Mouse (Mus musculus): Measurements from ENCODE around the gene Polr2a. TPM values are rescaled to one million over a fixed set of nuclear protein-coding genes. Genes with fewer than 3 reads are reported as not detected.
A peak's percentile ranks its signal among the peaks of the same experiment; 100 is the strongest.

The Polr2a gene
- polyA plus RNA-seq, 1 experiment from 2014 or later, result 30.7 TPM

- H3K9me3 ChIP-seq (ENCODE audit: control insufficient read depth, low read length), result no peaks in the 10 kb centered on the region
- H3K9ac ChIP-seq (replicated peaks; ENCODE audit: low read length), result no peak overlapping the region
- DNase-seq (no peak), ATAC-seq (ENCODE audit: low FRiP score, low TSS enrichment) (no peak)
- no peak overlapping the region for H3K27ac ChIP-seq (replicated peaks; ENCODE audit: low read depth, low read length)
- H3K27me3 ChIP-seq (ENCODE audit: control insufficient read depth, insufficient read depth, low read length), result peaks cover 10% of the 10 kb centered on the region; the same call in 1 of the 2 replicates
- H3K36me3 ChIP-seq (ENCODE audit: control insufficient read depth, insufficient read depth, low read length), result no peaks in the 10 kb centered on the region
- H3K4me3 ChIP-seq (replicated peaks; ENCODE audit: low read depth, low read length), result no peak overlapping the region
- WGBS, result 72% methylated on average over 5 of the region's 5 CpGs
- no peak overlapping the region for H3K4me2 ChIP-seq (ENCODE audit: low read length)
- peaks cover 9% of the 10 kb centered on the region; the same call in 1 of the 2 replicates for H3K4me1 ChIP-seq (ENCODE audit: control insufficient read depth, insufficient read depth, low read length)
These were observed 33.0 kb upstream of the Polr2a start for GRCm38 (mm10) chr11:69791420-69791819.

- Histone ChIP-seq H3K9ac (replicated peaks; ENCODE audit: low read length) (no peak overlapping the region), H3K9me3 (ENCODE audit: control insufficient read depth, low read length) (no peaks in the 10 kb centered on the region), H3K4me2 (ENCODE audit: low read length) (no peak overlapping the region), H3K36me3 (ENCODE audit: control insufficient read depth, insufficient read depth, low read length) (no peaks in the 10 kb centered on the region), H3K4me1 (ENCODE audit: control insufficient read depth, insufficient read depth, low read length) (no peaks in the 10 kb centered on the region), H3K27me3 (ENCODE audit: control insufficient read depth, insufficient read depth, low read length) (no peaks in the 10 kb centered on the region; the same call in 1 of the 2 replicates), H3K27ac (replicated peaks; ENCODE audit: low read depth, low read length) (no peak overlapping the region), H3K4me3 (replicated peaks; ENCODE audit: low read depth, low read length) (no peak overlapping the region)
- DNase-seq (no peak), ATAC-seq (ENCODE audit: low FRiP score, low TSS enrichment) (no peak)
- WGBS, result 76% methylated on average over 5 of the region's 5 CpGs
These were observed 31.0 kb upstream of the Polr2a start for GRCm38 (mm10) chr11:69789431-69789830.

- no peak for DNase-seq
- H3K36me3 ChIP-seq (ENCODE audit: control insufficient read depth, insufficient read depth, low read length), result no peaks in the 10 kb centered on the region
- H3K4me2 ChIP-seq (ENCODE audit: low read length), result no peak overlapping the region
- H3K27me3 ChIP-seq (ENCODE audit: control insufficient read depth, insufficient read depth, low read length), result no peaks in the 10 kb centered on the region
- H3K4me1 ChIP-seq (ENCODE audit: control insufficient read depth, insufficient read depth, low read length), result no peaks in the 10 kb centered on the region
- ATAC-seq (ENCODE audit: low FRiP score, low TSS enrichment), result no peak
- no peaks in the 10 kb centered on the region for H3K9me3 ChIP-seq (ENCODE audit: control insufficient read depth, low read length)
- H3K9ac ChIP-seq (replicated peaks; ENCODE audit: low read length), result no peak overlapping the region
- H3K27ac ChIP-seq (replicated peaks; ENCODE audit: low read depth, low read length), result no peak overlapping the region
- WGBS, result 64% methylated on average over 5 of the region's 5 CpGs
- no peak overlapping the region for H3K4me3 ChIP-seq (replicated peaks; ENCODE audit: low read depth, low read length)
These were observed 28.9 kb upstream of the Polr2a start for GRCm38 (mm10) chr11:69787306-69787705.

GRCm38 (mm10) chr11:69784793-69785272, 26.4 kb upstream of the Polr2a start:
- DNase-seq (no peak), ATAC-seq (ENCODE audit: low FRiP score, low TSS enrichment) (no peak)
- Histone ChIP-seq H3K27me3 (ENCODE audit: control insufficient read depth, insufficient read depth, low read length) (no peaks in the 10 kb centered on the region), H3K9me3 (ENCODE audit: control insufficient read depth, low read length) (no peaks in the 10 kb centered on the region), H3K4me2 (ENCODE audit: low read length) (no peak overlapping the region), H3K27ac (replicated peaks; ENCODE audit: low read depth, low read length) (no peak overlapping the region), H3K4me1 (ENCODE audit: control insufficient read depth, insufficient read depth, low read length) (no peaks in the 10 kb centered on the region), H3K9ac (replicated peaks; ENCODE audit: low read length) (no peak overlapping the region), H3K36me3 (ENCODE audit: control insufficient read depth, insufficient read depth, low read length) (no peaks in the 10 kb centered on the region), H3K4me3 (replicated peaks; ENCODE audit: low read depth, low read length) (no peak overlapping the region)
- WGBS, result 51% methylated on average over 15 of the region's 15 CpGs

- Histone ChIP-seq H3K9me3 (ENCODE audit: control insufficient read depth, low read length) (no peaks in the 10 kb centered on the region), H3K27ac (replicated peaks; ENCODE audit: low read depth, low read length) (no peak overlapping the region), H3K9ac (replicated peaks; ENCODE audit: low read length) (no peak overlapping the region), H3K27me3 (ENCODE audit: control insufficient read depth, insufficient read depth, low read length) (no peaks in the 10 kb centered on the region), H3K4me1 (ENCODE audit: control insufficient read depth, insufficient read depth, low read length) (no peaks in the 10 kb centered on the region), H3K36me3 (ENCODE audit: control insufficient read depth, insufficient read depth, low read length) (peaks cover 8% of the 10 kb centered on the region), H3K4me2 (ENCODE audit: low read length) (no peak overlapping the region), H3K4me3 (replicated peaks; ENCODE audit: low read depth, low read length) (no peak overlapping the region)
- DNase-seq (no peak), ATAC-seq (ENCODE audit: low FRiP score, low TSS enrichment) (no peak)
- WGBS, result 40% methylated on average over 4 of the region's 4 CpGs
These were observed 23.4 kb upstream of the Polr2a start for GRCm38 (mm10) chr11:69781828-69782227.

- 54% methylated on average over 7 of the region's 7 CpGs for WGBS
- ATAC-seq (ENCODE audit: low FRiP score, low TSS enrichment) (no peak), DNase-seq (no peak)
- Histone ChIP-seq H3K4me3 (replicated peaks; ENCODE audit: low read depth, low read length) (no peak overlapping the region), H3K9ac (replicated peaks; ENCODE audit: low read length) (no peak overlapping the region), H3K4me2 (ENCODE audit: low read length) (no peak overlapping the region), H3K4me1 (ENCODE audit: control insufficient read depth, insufficient read depth, low read length) (no peaks in the 10 kb centered on the region), H3K27me3 (ENCODE audit: control insufficient read depth, insufficient read depth, low read length) (no peaks in the 10 kb centered on the region), H3K27ac (replicated peaks; ENCODE audit: low read depth, low read length) (no peak overlapping the region), H3K9me3 (ENCODE audit: control insufficient read depth, low read length) (no peaks in the 10 kb centered on the region), H3K36me3 (ENCODE audit: control insufficient read depth, insufficient read depth, low read length) (peaks cover 13% of the 10 kb centered on the region)
These were observed 20.5 kb upstream of the Polr2a start for GRCm38 (mm10) chr11:69778985-69779384.

- no peak overlapping the region for H3K27ac ChIP-seq (replicated peaks; ENCODE audit: low read depth, low read length)
These were observed 20.0 kb upstream of the Polr2a start for GRCm38 (mm10) chr11:69778258-69778982.

GRCm38 (mm10) chr11:69777504-69778257, 19.2 kb upstream of the Polr2a start:
- Histone ChIP-seq H3K36me3 (ENCODE audit: control insufficient read depth, insufficient read depth, low read length) (peaks cover 13% of the 10 kb centered on the region), H3K9me3 (ENCODE audit: control insufficient read depth, low read length) (no peaks in the 10 kb centered on the region), H3K4me2 (ENCODE audit: low read length) (no peak overlapping the region), H3K4me1 (ENCODE audit: control insufficient read depth, insufficient read depth, low read length) (no peaks in the 10 kb centered on the region), H3K4me3 (replicated peaks; ENCODE audit: low read depth, low read length) (no peak overlapping the region), H3K27ac (replicated peaks; ENCODE audit: low read depth, low read length) (no peak overlapping the region), H3K9ac (replicated peaks; ENCODE audit: low read length) (no peak overlapping the region), H3K27me3 (ENCODE audit: control insufficient read depth, insufficient read depth, low read length) (no peaks in the 10 kb centered on the region)
- 0 out of 2 replicates have a peak, but pooled peaks have one; percentile 11 for ATAC-seq (ENCODE audit: low FRiP score, low TSS enrichment)
- no peak for DNase-seq
- WGBS, result 62% methylated on average over 26 of the region's 26 CpGs

More at GRCm38 (mm10) chr11:69778258-69778982, 20.0 kb upstream of the Polr2a start:
- H3K27me3 ChIP-seq (ENCODE audit: control insufficient read depth, insufficient read depth, low read length), result no peaks in the 10 kb centered on the region
- 64% methylated on average over 23 of the region's 23 CpGs for WGBS
- H3K9ac ChIP-seq (replicated peaks; ENCODE audit: low read length), result no peak overlapping the region
- no peak for DNase-seq
- H3K36me3 ChIP-seq (ENCODE audit: control insufficient read depth, insufficient read depth, low read length), result peaks cover 13% of the 10 kb centered on the region
- no peak overlapping the region for H3K4me3 ChIP-seq (replicated peaks; ENCODE audit: low read depth, low read length)
- no peaks in the 10 kb centered on the region for H3K4me1 ChIP-seq (ENCODE audit: control insufficient read depth, insufficient read depth, low read length)
- H3K4me2 ChIP-seq (ENCODE audit: low read length), result no peak overlapping the region
- no peak for ATAC-seq (ENCODE audit: low FRiP score, low TSS enrichment)
- no peaks in the 10 kb centered on the region for H3K9me3 ChIP-seq (ENCODE audit: control insufficient read depth, low read length)

All from midbrain, embryonic 14.5 days (tissue).